Mouse (Mus musculus) right cerebral cortex, adult 18-20 months (tissue): Measurements from ENCODE around the gene Cd300ld4.
"Not testable (repeated sequence)": the region's sequence is repeated elsewhere in the genome, so short reads cannot be mapped to it uniquely, and the experiment has no call there.

ENCODE experiments used
- DNase-seq: peaks from one replicate; pipeline ENCODE4 v3.0.0; 2022; ENCODE audit warnings: mixed read lengths

The Cd300ld4 gene

GRCm38 (mm10) chr11:115026912-115027311 lies at the start of gene Cd300ld4:
Gene Cd300ld4 (minus strand): TSS chr11:115027012.
- not testable (repeated sequence) for DNase-seq

DNA sequence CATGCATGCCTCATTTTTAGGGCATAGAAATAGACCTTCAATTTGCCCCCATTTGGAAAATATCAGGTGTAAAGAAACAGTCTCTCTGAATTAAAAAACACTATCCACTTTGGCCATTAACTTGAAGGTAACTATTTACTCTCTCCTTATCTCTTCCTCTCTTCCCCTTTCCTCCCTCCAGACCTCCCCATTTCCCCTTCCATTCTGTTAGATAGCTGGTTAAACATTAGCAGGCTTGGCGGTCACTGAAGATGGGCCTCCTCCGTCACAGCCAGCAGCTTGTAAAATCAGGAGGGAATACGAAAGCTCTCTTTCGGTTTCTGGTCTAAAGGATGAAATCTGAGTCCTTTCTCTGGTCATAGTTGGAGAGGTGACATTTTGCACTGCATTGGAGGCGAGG lies 49.0 kb upstream of the Cd300ld4 start:
- DNase-seq: no peak

DNA sequence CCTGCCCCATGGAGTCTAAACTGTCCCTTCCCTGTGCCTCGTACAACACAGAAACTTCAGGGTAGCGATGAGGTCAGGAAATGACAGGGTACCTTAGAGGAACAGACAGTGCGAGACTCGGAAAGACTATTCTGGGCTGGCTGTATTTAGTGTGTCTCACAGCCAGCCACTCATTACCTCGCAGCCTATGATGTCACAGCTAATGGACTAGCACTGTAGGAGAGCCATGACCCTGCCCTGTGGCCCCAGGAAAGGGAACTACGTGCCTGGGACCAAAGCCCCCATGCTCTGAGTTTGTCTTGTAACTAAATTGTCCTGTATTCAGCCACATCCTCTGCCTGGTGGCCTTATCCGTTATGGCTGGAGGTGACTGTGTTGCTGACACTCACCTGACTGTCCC lies 48.6 kb upstream of the Cd300ld4 start:
- DNase-seq: no peak

GRCm38 (mm10) chr11:115073002-115073401 lies 46.2 kb upstream of the Cd300ld4 start:
- peak; percentile 8 for DNase-seq

- DNase-seq: no peak
These were observed 45.0 kb upstream of the Cd300ld4 start for GRCm38 (mm10) chr11:115071631-115072294.

- DNase-seq: no peak
These were observed 44.3 kb upstream of the Cd300ld4 start for GRCm38 (mm10) chr11:115071015-115071551.

DNA sequence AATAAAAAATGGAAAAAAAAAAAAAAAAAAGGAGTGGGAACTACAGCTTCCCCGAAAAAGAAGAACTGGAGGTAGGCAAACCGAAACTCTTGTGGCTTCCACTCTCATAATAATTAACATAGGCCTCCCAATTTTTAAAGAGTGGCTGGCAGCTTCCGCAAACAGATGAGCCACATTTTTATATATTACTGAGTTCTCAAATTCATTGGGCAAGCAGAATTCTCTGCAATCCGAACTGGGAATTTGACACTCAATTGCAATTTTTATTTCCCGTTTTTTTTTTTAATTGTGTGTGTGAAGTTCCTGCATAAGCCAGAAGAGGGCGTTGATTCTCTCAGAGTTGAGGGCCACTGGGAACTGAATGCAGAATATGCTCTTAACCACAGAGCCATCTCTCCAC lies 40.0 kb upstream of the Cd300ld4 start:
- DNase-seq: no peak

- DNase-seq: no peak
These were observed 35.3 kb upstream of the Cd300ld4 start, which contains the start of gene Cd300e for GRCm38 (mm10) chr11:115062077-115062476. Gene Cd300e (minus strand): TSS chr11:115062177.

GRCm38 (mm10) chr11:115059797-115060196 lies 33.0 kb upstream of the Cd300ld4 start:
- DNase-seq: no peak

DNA sequence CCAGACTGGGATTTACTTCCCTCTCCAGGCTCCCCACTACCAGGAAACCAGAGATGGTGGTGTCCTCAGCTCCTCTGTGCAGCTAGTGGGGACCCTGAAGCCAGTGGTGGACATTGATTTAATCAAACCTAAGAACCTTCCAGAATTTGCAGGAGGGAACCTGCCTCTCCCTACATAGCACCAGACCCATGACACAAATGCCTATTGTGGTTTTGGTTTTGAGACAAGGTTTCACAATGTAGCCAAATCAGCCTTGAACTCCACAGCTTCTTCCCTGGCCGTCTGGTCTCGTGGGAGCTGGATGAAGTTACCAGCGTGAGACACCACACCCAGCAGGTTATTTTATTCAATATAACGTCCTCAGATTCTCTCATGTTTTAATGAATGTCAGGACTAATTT lies 31.9 kb upstream of the Cd300ld4 start:
- DNase-seq: no peak

DNA sequence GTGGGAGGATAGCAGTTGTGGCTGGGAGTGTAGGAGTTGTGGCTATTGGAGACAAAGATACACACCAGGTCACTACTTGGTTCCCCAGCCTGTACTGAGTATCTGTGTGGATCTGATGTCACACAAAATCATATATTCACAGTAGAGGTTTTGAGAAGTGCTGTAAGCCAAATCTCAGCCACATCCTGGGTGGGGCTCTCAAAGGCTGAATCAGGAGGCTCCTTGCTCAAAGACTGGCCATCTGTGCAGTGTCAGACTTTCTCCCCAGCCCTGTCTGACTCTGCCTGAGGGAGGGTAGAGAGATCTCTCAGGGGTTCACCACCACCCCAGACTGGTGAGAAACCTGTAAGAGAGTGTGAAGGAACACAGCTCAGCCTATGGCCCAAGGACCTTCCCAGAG lies 27.7 kb upstream of the Cd300ld4 start:
- DNase-seq: no peak

GRCm38 (mm10) chr11:115052991-115053390 lies 26.2 kb upstream of the Cd300ld4 start:
- no peak for DNase-seq

GRCm38 (mm10) chr11:115052206-115052605 lies 25.4 kb upstream of the Cd300ld4 start:
- DNase-seq: no peak

DNA sequence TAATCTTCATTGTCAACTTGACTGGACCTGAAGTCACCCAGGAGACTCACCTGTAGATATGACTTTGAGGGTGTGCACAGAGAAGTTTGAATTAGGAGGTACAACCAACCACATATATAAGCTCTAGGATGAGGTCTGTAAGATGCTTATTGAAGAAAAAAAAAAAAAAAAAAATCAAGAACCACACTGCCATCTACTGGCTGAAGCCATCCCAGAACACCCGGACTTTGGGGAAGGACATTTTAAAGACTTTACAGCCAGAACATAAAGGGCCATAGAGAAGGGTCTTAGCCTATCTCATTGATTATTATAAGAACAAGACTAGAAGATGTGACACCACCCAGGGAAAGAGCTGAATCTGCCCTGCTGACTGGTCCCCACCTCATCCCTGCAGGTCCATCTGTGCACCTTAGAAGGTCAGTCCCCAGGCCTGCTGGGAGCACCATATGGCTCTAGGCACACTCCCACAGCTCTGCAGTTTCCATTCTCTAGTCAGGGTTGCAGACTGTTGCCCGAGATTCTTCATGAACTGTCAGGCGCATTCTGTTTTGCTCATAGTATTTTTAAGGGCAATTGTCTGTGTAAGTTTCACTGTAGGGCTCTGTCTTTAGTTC lies 22.6 kb upstream of the Cd300ld4 start:
- no peak for DNase-seq

DNA sequence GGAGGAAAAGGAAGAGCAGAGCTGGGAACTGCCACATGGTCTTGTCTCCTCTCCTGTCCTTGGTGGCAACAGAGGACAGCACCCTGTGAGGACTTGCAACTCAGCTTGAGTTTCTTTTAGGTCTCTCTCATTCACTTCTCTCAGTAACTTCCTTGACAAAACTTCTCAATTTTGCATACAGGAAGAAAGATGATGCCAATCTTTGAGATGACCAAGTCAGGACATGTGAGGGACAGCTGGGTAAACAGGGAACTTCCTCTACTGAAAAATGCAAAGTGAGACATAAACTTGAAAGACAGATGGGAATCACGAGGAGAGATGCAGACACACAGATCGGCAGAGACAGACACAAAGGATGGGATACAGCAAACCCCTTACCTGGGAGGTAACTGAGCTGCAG lies 21.4 kb upstream of the Cd300ld4 start, which contains the start of gene Cd300ld3:
TSS of gene Cd300ld3 (minus strand) at position 151 of the 400 bp plus-strand sequence.
- DNase-seq: no peak

GRCm38 (mm10) chr11:115037669-115038068 lies 10.9 kb upstream of the Cd300ld4 start, which contains the start of gene Cd300ld5:
Gene Cd300ld5 (minus strand): TSS chr11:115037769.
- DNase-seq: not testable (repeated sequence)

DNA sequence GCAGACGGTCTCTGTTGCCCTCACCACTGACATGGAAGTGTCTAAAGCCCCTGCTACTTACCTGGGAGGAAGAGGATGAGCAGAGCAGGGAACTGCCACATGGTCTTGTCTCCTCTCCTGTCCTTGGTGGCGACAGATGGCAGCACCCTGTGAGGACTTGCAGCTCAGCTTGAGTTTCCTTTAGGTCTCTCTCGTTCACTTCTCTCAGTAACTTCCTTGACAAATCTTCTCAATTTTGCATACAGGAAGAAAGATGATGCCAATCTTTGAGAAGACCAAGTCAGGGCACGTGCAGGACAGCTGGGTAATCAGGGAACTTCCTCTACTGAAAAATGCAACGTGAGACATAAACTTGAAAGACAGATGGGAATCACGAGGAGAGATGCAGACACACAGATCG lies 10.7 kb downstream of the Cd300ld4 start, which contains the start of gene Cd300ld2:
TSS of gene Cd300ld2 (minus strand) at position 101 of the 400 bp plus-strand sequence.
- DNase-seq: not testable (repeated sequence)

- no peak for DNase-seq
These were observed 22.7 kb downstream of the Cd300ld4 start for GRCm38 (mm10) chr11:115004070-115004469.

DNA sequence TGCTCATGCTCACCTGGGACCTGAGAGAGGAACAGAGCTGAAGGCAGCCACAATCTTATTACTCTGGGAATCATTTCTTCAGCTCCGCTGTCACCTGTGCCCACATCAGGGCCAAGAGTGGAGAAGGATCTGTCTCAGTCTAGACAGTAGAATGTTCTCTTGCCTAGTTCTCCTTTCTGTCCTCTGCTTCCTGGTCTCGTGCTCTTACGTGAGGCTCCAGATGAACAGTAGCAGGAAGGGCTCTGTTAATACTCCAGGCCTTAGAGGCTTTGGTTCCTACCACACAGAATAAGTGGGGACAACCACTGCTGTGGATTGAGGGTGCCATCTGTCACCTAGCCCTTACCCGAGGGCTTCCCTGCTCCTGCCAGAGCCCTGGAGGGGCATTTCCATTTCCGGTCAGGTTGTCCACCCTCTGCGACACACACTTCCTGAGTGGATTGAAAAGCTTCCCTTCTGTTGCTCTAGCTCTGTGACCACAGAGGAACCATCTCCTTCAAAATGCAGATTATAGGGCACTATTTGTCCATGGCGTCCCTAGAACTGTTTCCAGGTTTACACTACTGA lies 25.3 kb downstream of the Cd300ld4 start, which contains the start of gene Cd300c2:
TSS of gene Cd300c2 (minus strand) at position 407 of the 567 bp plus-strand sequence.
- DNase-seq: no peak

- no peak for DNase-seq
These were observed 37.0 kb downstream of the Cd300ld4 start, which contains the start of gene Cd300ld for GRCm38 (mm10) chr11:114989793-114990192. Gene Cd300ld (minus strand): TSS chr11:114989922.

DNA sequence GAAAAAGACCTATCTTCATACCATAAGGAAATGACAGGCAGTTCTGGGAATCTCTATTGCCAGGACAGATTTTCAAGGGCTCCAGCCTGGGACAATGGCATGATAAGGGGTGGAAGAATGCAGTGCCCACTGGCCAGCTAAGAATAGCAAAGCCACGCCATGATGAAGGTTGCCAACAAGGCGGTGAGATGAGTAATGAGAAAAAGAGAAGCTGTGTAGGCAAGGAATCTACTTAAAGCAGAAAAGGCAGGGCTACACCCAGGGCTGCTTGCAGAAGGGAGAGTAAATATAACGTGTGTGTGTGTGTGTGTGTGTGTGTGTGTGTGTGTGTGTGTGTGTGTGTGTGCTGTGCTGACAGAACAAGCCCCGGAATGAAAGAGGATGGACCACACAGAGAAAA lies 44.9 kb downstream of the Cd300ld4 start:
- peak; percentile 21 for DNase-seq

DNA sequence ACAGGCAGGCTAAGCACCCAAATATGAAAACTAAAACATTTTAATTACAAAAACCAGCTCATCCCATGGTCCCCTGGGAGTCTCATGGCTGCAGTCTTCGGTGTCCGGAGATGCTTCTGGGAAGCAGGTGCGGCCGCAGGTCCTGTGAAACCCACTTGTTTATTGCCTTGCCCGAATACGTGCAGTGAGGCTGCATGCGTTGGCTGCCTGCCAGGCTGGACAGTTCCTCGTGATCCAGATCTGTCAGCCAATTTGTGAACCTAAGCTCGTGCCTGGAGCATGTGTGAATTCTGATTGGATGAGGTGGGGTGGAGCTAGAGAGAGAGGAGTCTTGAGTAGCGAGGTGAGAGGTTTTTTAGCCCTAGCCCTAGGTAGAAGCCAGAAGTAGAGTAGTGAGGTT lies 54.1 kb downstream of the Cd300ld4 start:
- DNase-seq: no peak
